Mouse (Mus musculus) left cerebral cortex, adult 11 months (tissue): ENCODE data around the gene Pigt.
A peak's percentile ranks its signal among the peaks of the same experiment; 100 is the strongest.

Source experiments
- DNase-seq: peaks from one replicate; pipeline ENCODE4 v3.0.0; 2022; ENCODE audit warnings: low spot score

Gene Pigt

GRCm38 (mm10) chr2:164486258-164487114, 10.8 kb upstream of the Pigt start:
- peak; percentile 81 for DNase-seq

- DNase-seq = no peak
Measured at GRCm38 (mm10) chr2:164487115-164487527, 10.2 kb upstream of the Pigt start.

- peak; percentile 64 for DNase-seq
Measured at GRCm38 (mm10) chr2:164487812-164488211, 9.5 kb upstream of the Pigt start.

- DNase-seq = no peak
Measured at GRCm38 (mm10) chr2:164494126-164494525, 3.2 kb upstream of the Pigt start.

- DNase-seq = no peak
Measured at GRCm38 (mm10) chr2:164496331-164496730, 989 bp upstream of the Pigt start.

GRCm38 (mm10) chr2:164497691-164498268, 460 bp downstream of the Pigt start:
- DNase-seq = no peak

- no peak for DNase-seq
Measured at GRCm38 (mm10) chr2:164499317-164499716, 2.0 kb downstream of the Pigt start.

- DNase-seq = no peak
Measured at GRCm38 (mm10) chr2:164500511-164500910, 3.2 kb downstream of the Pigt start.

- DNase-seq = no peak
Measured at GRCm38 (mm10) chr2:164504919-164505318, 7.6 kb downstream of the Pigt start.

GRCm38 (mm10) chr2:164505619-164506347, 8.5 kb downstream of the Pigt start:
- DNase-seq = no peak

- DNase-seq = no peak
Measured at GRCm38 (mm10) chr2:164507811-164508210, 10.5 kb downstream of the Pigt start.

GRCm38 (mm10) chr2:164510621-164511190, 13.4 kb downstream of the Pigt start:
- DNase-seq = no peak

GRCm38 (mm10) chr2:164512121-164512909, 15.0 kb downstream of the Pigt start:
- no peak for DNase-seq

GRCm38 (mm10) chr2:164513389-164513788, 16.1 kb downstream of the Pigt start:
- DNase-seq = no peak

GRCm38 (mm10) chr2:164514916-164515315, 17.6 kb downstream of the Pigt start:
- no peak for DNase-seq

- DNase-seq = peak; percentile 34
Measured at GRCm38 (mm10) chr2:164515897-164516296, 18.6 kb downstream of the Pigt start.

- DNase-seq = no peak
Measured at GRCm38 (mm10) chr2:164516592-164516991, 19.3 kb downstream of the Pigt start.

GRCm38 (mm10) chr2:164517485-164518221, 20.3 kb downstream of the Pigt start:
- DNase-seq = peak; percentile 54

- DNase-seq = no peak
Measured at GRCm38 (mm10) chr2:164518266-164519170, 21.2 kb downstream of the Pigt start.

- no peak for DNase-seq
Measured at GRCm38 (mm10) chr2:164519171-164519526, 21.8 kb downstream of the Pigt start.
